Mouse (Mus musculus) skeletal muscle tissue, adult 2 months (tissue): ENCODE data around the gene Ppm1n.
A peak's percentile ranks its signal among the peaks of the same experiment; 100 is the strongest.

Experiments
- DNase-seq: peaks from one replicate; pipeline ENCODE4 v3.0.0-alpha.2; 2012; ENCODE audit warnings: low read depth, low spot score

Gene Ppm1n

GRCm38 (mm10) chr7:19279581-19280114, at the start of gene Ppm1n:
Gene Ppm1n (minus strand): TSS chr7:19280064.
- DNase-seq: no peak

- DNase-seq: no peak
Measured at GRCm38 (mm10) chr7:19328425-19328824, 48.6 kb upstream of the Ppm1n start.

GRCm38 (mm10) chr7:19327782-19328181, 47.9 kb upstream of the Ppm1n start:
- no peak for DNase-seq

- peak; percentile 93 for DNase-seq
Measured at GRCm38 (mm10) chr7:19327128-19327527, 47.3 kb upstream of the Ppm1n start.

GRCm38 (mm10) chr7:19326359-19326758, 46.5 kb upstream of the Ppm1n start:
- peak; percentile 77 for DNase-seq

- DNase-seq: no peak
Measured at GRCm38 (mm10) chr7:19325262-19326199, 45.7 kb upstream of the Ppm1n start.

GRCm38 (mm10) chr7:19324221-19324620, 44.4 kb upstream of the Ppm1n start:
- no peak for DNase-seq

- DNase-seq: no peak
Measured at GRCm38 (mm10) chr7:19322489-19322888, 42.6 kb upstream of the Ppm1n start.

GRCm38 (mm10) chr7:19321464-19321863, 41.6 kb upstream of the Ppm1n start:
- no peak for DNase-seq

- DNase-seq: no peak
Measured at GRCm38 (mm10) chr7:19320637-19321036, 40.8 kb upstream of the Ppm1n start.

- peak; percentile 98 for DNase-seq
Measured at GRCm38 (mm10) chr7:19319906-19320305, 40.0 kb upstream of the Ppm1n start.

- DNase-seq: no peak
Measured at GRCm38 (mm10) chr7:19319458-19319857, 39.6 kb upstream of the Ppm1n start.

GRCm38 (mm10) chr7:19318676-19319075, 38.8 kb upstream of the Ppm1n start:
- no peak for DNase-seq

- no peak for DNase-seq
Measured at GRCm38 (mm10) chr7:19318201-19318600, 38.3 kb upstream of the Ppm1n start.

- no peak for DNase-seq
Measured at GRCm38 (mm10) chr7:19316451-19317161, 36.7 kb upstream of the Ppm1n start.

GRCm38 (mm10) chr7:19314033-19314432, 34.2 kb upstream of the Ppm1n start:
- DNase-seq: no peak

- no peak for DNase-seq
Measured at GRCm38 (mm10) chr7:19311991-19312390, 32.1 kb upstream of the Ppm1n start.

- peak; percentile 96 for DNase-seq
Measured at GRCm38 (mm10) chr7:19309884-19310641, 30.2 kb upstream of the Ppm1n start, which contains the start of gene Fosb. Gene Fosb (minus strand): TSS chr7:19310051.

- no peak for DNase-seq
Measured at GRCm38 (mm10) chr7:19309278-19309883, 29.5 kb upstream of the Ppm1n start.

GRCm38 (mm10) chr7:19308454-19309277, 28.8 kb upstream of the Ppm1n start:
- DNase-seq: peak; percentile 93
